Mouse (Mus musculus): ENCODE measurements around the gene Dnajc11. TPM values are rescaled to one million over a fixed set of nuclear protein-coding genes. Genes with fewer than 3 reads are reported as not detected.

Dnajc11 gene
- polyA plus RNA-seq (2012; rRNA removed) = 31.6 and 40.9 TPM in 2 replicates

GRCm38 (mm10) chr4:151933505-151934214 lies at the start of gene Dnajc11:
Gene Dnajc11, plus strand, starts transcription at chr4:151933691.
- Histone ChIP-seq H3K4me3 (ENCODE audit: extremely low read depth, insufficient read depth, insufficient read length) (peak within 1 kb of the TSS; percentile 94), H3K36me3 (ENCODE audit: control insufficient read depth, insufficient read depth, low read length) (no peaks in the 10 kb centered on the region), H3K27me3 (ENCODE audit: control insufficient read depth, insufficient read depth, low read length) (no peaks in the 10 kb centered on the region), H3K27ac (ENCODE audit: insufficient read depth, low read length) (peak within 1 kb of the TSS; percentile 44; the same call in 1 of the 2 replicates), H3K4me1 (ENCODE audit: control insufficient read depth, insufficient read depth, insufficient read length) (no peaks in the 10 kb centered on the region; the same call in none of the 2 replicates)
- TF ChIP-seq POLR2A (IDR thresholded peaks at IDR 0.05; ENCODE audit: low read depth, low read length) (no peak), CTCF (IDR thresholded peaks at IDR 0.05; ENCODE audit: extremely low read depth, insufficient read depth, insufficient read length, insufficient replicate concordance) (peak; percentile 98)
- under 1% methylated on average over 78 of the region's 83 CpGs for WGBS
- peak; percentile 84 to 86 for DNase-seq (ENCODE audit: low read depth in 1 of 2, low spot score in 2 of 2)

GRCm38 (mm10) chr4:151893241-151893640 lies 40.2 kb upstream of the Dnajc11 start:
- Histone ChIP-seq H3K4me3 (ENCODE audit: extremely low read depth, insufficient read depth, insufficient read length) (no peak overlapping the region), H3K36me3 (ENCODE audit: control insufficient read depth, insufficient read depth, low read length) (no peaks in the 10 kb centered on the region), H3K27me3 (ENCODE audit: control insufficient read depth, insufficient read depth, low read length) (no peaks in the 10 kb centered on the region), H3K27ac (ENCODE audit: insufficient read depth, low read length) (no peak overlapping the region), H3K4me1 (ENCODE audit: control insufficient read depth, insufficient read depth, insufficient read length) (no peaks in the 10 kb centered on the region)
- DNase-seq (ENCODE audit: low read depth in 1 of 2, low spot score in 2 of 2) = no peak
- TF ChIP-seq POLR2A (IDR thresholded peaks at IDR 0.05; ENCODE audit: low read depth, low read length) (no peak), CTCF (IDR thresholded peaks at IDR 0.05; ENCODE audit: extremely low read depth, insufficient read depth, insufficient read length, insufficient replicate concordance) (no peak)
- 71% methylated on average over 6 of the region's 6 CpGs for WGBS

GRCm38 (mm10) chr4:151894926-151895325 lies 38.6 kb upstream of the Dnajc11 start:
- WGBS = 90% methylated on average over 12 of the region's 12 CpGs
- TF ChIP-seq CTCF (IDR thresholded peaks at IDR 0.05; ENCODE audit: extremely low read depth, insufficient read depth, insufficient read length, insufficient replicate concordance) (no peak), POLR2A (IDR thresholded peaks at IDR 0.05; ENCODE audit: low read depth, low read length) (no peak)
- Histone ChIP-seq H3K4me3 (ENCODE audit: extremely low read depth, insufficient read depth, insufficient read length) (no peak overlapping the region), H3K27me3 (ENCODE audit: control insufficient read depth, insufficient read depth, low read length) (no peaks in the 10 kb centered on the region), H3K27ac (ENCODE audit: insufficient read depth, low read length) (no peak overlapping the region), H3K36me3 (ENCODE audit: control insufficient read depth, insufficient read depth, low read length) (no peaks in the 10 kb centered on the region), H3K4me1 (ENCODE audit: control insufficient read depth, insufficient read depth, insufficient read length) (no peaks in the 10 kb centered on the region)
- no peak for DNase-seq (ENCODE audit: low read depth in 1 of 2, low spot score in 2 of 2)

DNA sequence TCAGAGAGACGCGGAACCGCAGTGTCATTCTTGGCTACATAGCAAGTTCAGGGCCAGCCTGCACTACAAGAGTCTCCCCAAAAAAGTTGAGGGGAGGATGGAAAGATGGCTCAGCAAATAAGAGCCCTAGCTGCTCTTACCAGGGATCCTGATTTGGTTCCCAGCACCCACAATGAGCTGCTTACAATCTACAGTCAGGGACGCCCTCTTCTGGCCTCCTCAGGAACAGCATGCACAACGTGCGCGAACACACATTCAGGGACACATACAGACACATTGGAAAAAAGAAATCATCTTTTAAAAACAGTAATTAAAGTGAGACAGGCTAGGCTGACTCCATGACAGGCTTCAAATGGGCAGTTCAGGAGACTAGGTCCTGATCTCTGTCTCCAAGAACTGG lies 37.9 kb upstream of the Dnajc11 start:
- DNase-seq (ENCODE audit: low read depth in 1 of 2, low spot score in 2 of 2) = no peak
- Histone ChIP-seq H3K27ac (ENCODE audit: insufficient read depth, low read length) (no peak overlapping the region), H3K36me3 (ENCODE audit: control insufficient read depth, insufficient read depth, low read length) (no peaks in the 10 kb centered on the region), H3K4me3 (ENCODE audit: extremely low read depth, insufficient read depth, insufficient read length) (no peak overlapping the region), H3K27me3 (ENCODE audit: control insufficient read depth, insufficient read depth, low read length) (no peaks in the 10 kb centered on the region), H3K4me1 (ENCODE audit: control insufficient read depth, insufficient read depth, insufficient read length) (no peaks in the 10 kb centered on the region)
- 91% methylated on average over 7 of the region's 7 CpGs for WGBS
- TF ChIP-seq CTCF (IDR thresholded peaks at IDR 0.05; ENCODE audit: extremely low read depth, insufficient read depth, insufficient read length, insufficient replicate concordance) = no peak
- no peak for TF ChIP-seq POLR2A (IDR thresholded peaks at IDR 0.05; ENCODE audit: low read depth, low read length)

GRCm38 (mm10) chr4:151897069-151897617 lies 36.3 kb upstream of the Dnajc11 start:
- DNase-seq (ENCODE audit: low read depth in 1 of 2, low spot score in 2 of 2) = no peak

DNA sequence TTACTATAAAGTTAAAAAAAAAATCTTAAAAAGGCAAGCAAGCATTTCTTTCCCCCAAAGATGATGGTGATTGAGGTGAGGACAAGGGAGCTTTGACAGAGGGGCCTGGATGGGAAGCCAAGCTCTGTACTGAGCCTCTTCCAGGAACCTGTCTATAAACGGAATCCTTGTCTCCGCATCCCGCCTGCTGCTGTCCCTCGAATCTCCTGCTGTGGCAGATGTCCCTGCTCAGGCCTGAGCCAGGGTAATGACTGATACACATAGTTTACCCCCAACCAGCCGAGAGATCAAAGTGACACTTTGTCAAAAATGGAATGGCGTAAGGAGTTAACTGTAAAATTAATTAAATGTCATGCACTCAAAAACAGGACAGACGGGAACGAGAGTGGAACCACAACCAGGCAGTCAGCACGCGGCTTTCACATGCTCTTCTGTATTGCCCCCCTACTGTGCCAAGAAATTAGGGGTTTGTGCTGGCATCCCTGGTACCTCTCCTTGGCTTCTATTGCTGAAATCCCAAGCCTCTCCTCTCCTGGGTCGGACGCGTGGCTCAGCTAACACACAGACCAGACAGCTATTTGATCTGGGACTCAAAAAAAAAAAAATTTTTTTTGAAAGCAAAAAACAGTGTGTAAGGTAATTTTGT lies 34.8 kb upstream of the Dnajc11 start:
- 76% methylated on average over 13 of the region's 13 CpGs for WGBS
- no peak for TF ChIP-seq POLR2A (IDR thresholded peaks at IDR 0.05; ENCODE audit: low read depth, low read length)
- no peak for TF ChIP-seq CTCF (IDR thresholded peaks at IDR 0.05; ENCODE audit: extremely low read depth, insufficient read depth, insufficient read length, insufficient replicate concordance)
- H3K4me1 ChIP-seq (ENCODE audit: control insufficient read depth, insufficient read depth, insufficient read length) = no peaks in the 10 kb centered on the region
- DNase-seq (ENCODE audit: low read depth in 1 of 2, low spot score in 2 of 2) = no peak
- no peaks in the 10 kb centered on the region for H3K27me3 ChIP-seq (ENCODE audit: control insufficient read depth, insufficient read depth, low read length)
- H3K36me3 ChIP-seq (ENCODE audit: control insufficient read depth, insufficient read depth, low read length) = no peaks in the 10 kb centered on the region
- H3K27ac ChIP-seq (ENCODE audit: insufficient read depth, low read length) = no peak overlapping the region
- no peak overlapping the region for H3K4me3 ChIP-seq (ENCODE audit: extremely low read depth, insufficient read depth, insufficient read length)

More at GRCm38 (mm10) chr4:151897069-151897617, 36.3 kb upstream of the Dnajc11 start:
- WGBS = 81% methylated on average over 9 of the region's 9 CpGs
- no peak overlapping the region for H3K4me3 ChIP-seq (ENCODE audit: extremely low read depth, insufficient read depth, insufficient read length)
- H3K4me1 ChIP-seq (ENCODE audit: control insufficient read depth, insufficient read depth, insufficient read length) = no peaks in the 10 kb centered on the region
- no peaks in the 10 kb centered on the region for H3K36me3 ChIP-seq (ENCODE audit: control insufficient read depth, insufficient read depth, low read length)
- H3K27me3 ChIP-seq (ENCODE audit: control insufficient read depth, insufficient read depth, low read length) = no peaks in the 10 kb centered on the region
- TF ChIP-seq POLR2A (IDR thresholded peaks at IDR 0.05; ENCODE audit: low read depth, low read length) = no peak
- no peak for TF ChIP-seq CTCF (IDR thresholded peaks at IDR 0.05; ENCODE audit: extremely low read depth, insufficient read depth, insufficient read length, insufficient replicate concordance)
- no peak overlapping the region for H3K27ac ChIP-seq (ENCODE audit: insufficient read depth, low read length)
